Mouse (Mus musculus): ENCODE measurements around the gene Pex5. TPM values are rescaled to one million over a fixed set of nuclear protein-coding genes. Genes with fewer than 3 reads are reported as not detected.

Pex5 gene
- 20.7 and 22.3 TPM in 2 replicates for polyA plus RNA-seq (2012; rRNA removed)

DNA sequence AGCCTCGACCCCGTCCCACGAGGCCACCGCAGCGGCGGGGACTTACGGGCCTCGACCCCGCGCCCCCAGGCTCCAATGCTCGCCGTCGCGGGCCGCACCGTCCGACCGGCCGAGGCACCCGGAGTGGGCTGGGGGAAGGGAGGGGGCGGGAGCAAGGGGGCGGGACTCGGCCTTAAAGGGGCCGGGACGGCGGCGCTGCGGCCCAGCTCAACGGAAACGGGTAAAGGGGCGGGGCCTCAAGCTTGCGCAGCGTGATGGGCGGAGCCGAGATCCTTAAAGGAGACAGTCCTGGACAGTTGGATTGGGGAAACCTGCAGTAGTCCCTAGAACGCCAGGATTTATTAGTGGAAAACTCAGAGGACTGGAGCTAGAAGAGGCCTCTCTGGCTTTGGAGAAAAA, at the start of gene Pex5:
Pex5 (minus strand) TSS at position 141 of the 399 bp plus-strand sequence.

Other genes starting within 250 kb of the Pex5 start
- not detected in 2 replicates for gene Vmn2r27, start 183.2 kb downstream of the Pex5 start, polyA plus RNA-seq (2012; rRNA removed)
- 0.46 and 0.49 TPM in 2 replicates for gene Cd163, start 110.4 kb downstream of the Pex5 start, polyA plus RNA-seq (2012; rRNA removed)
- gene Clstn3, start 49.7 kb upstream of the Pex5 start, polyA plus RNA-seq (2012; rRNA removed) = 3.7 and 3.8 TPM in 2 replicates
- 14.3 and 16.2 TPM in 2 replicates for gene C1rl, start 78.0 kb upstream of the Pex5 start, polyA plus RNA-seq (2012; rRNA removed)
- gene C1ra, start 97.3 kb upstream of the Pex5 start, polyA plus RNA-seq (2012; rRNA removed) = 29.2 and 33.8 TPM in 2 replicates
- 152 and 156 TPM in 2 replicates for gene C1s1, start 127.3 kb upstream of the Pex5 start, polyA plus RNA-seq (2012; rRNA removed)
- not detected in 2 replicates for gene C1rb, start 155.2 kb upstream of the Pex5 start, polyA plus RNA-seq (2012; rRNA removed)
- 0.01 TPM in 1 of 2 replicates, not detected in the other for gene C1s2, start 221.0 kb upstream of the Pex5 start, polyA plus RNA-seq (2012; rRNA removed)
- 144 and 183 TPM in 2 replicates for gene Lpcat3, start 248.0 kb upstream of the Pex5 start, polyA plus RNA-seq (2012; rRNA removed)